In the genomic region with DNA sequence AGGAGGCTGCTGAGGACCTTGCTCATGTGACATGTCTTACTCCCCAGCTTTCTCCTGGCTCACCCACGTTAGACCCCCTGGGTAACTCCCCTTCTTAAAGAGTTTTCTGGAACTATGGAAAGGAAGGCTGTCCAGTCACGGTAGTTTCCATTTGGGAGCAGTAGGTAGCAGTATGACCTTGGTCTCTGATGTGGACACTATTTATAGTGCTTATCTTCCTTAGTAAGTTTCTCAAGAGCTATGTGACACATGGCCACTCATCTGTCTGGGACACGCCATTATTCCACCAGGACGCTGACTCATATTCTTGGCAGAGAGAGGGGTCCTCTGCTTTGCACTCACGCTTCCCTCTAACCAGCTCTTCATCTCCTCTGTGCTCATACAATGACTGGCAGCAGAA, we compare ENCODE assay signal across 11 mouse cellular contexts.
DNase-seq lines count a peak whose midpoint lies in the region; ATAC-seq lines count a peak whose summit lies in the region.
"Had no signal": no experiment of that assay in that cellular context is flagged by ENCODE, and none has a peak within 500 bp of the region (broad histone marks: within the 10 kb centered on the region; RNA-seq: fewer than 3 reads in every experiment).

No protein-coding gene starts in this region.

- H3K9me3 ChIP-seq in kidney, embryonic 14.5 days (ENCODE audit: control insufficient read depth, low read length) = no peaks in the 10 kb centered on the region
- H3K9me3 ChIP-seq: forebrain, embryonic 15.5 days had no signal

- no peak for DNase-seq in kidney, postnatal 10 days
- DNase-seq in brain, adult 2 months (ENCODE audit: low read depth, low spot score) = peak; percentile 17
- DNase-seq in heart, postnatal 14 days = peak; percentile 43 to 63
- DNase-seq in skeletal muscle tissue, adult 2 months (ENCODE audit: low read depth, low spot score) = peak; percentile 35
- no peak for DNase-seq in right cerebral cortex, adult 2 months (ENCODE audit: low spot score in 2 of 2)
- DNase-seq in urinary bladder, postnatal 14 days (ENCODE audit: low spot score) = no peak
- DNase-seq in testis, postnatal 14 days (ENCODE audit: low spot score) = no peak
- DNase-seq: kidney, postnatal 25 days; thymus, postnatal 36 days had no signal

- H3K4me2 ChIP-seq in kidney, embryonic 14.5 days (replicated peaks; ENCODE audit: low read depth, low read length) = no peak overlapping the region
- H3K4me2 ChIP-seq: forebrain, embryonic 15.5 days had no signal

- no peak overlapping the region for H3K9ac ChIP-seq in kidney, embryonic 14.5 days (ENCODE audit: low read depth, low read length)
- H3K9ac ChIP-seq: forebrain, embryonic 15.5 days had no signal

- no peaks in the 10 kb centered on the region for H3K27me3 ChIP-seq in kidney, embryonic 14.5 days (ENCODE audit: control insufficient read depth, insufficient read depth, low read length)
- H3K27me3 ChIP-seq: forebrain, embryonic 15.5 days had no signal

- peaks cover 7% of the 10 kb centered on the region; the same call in 1 of the 2 replicates for H3K36me3 ChIP-seq in kidney, embryonic 14.5 days (ENCODE audit: control insufficient read depth, insufficient read depth, low read length)
- H3K36me3 ChIP-seq: forebrain, embryonic 15.5 days had no signal

- no peak overlapping the region for H3K4me3 ChIP-seq in kidney, embryonic 14.5 days (ENCODE audit: low read length)
- H3K4me3 ChIP-seq: forebrain, embryonic 15.5 days had no signal

- intact Hi-C loops in heart, postnatal 14 days (cut with DNase I) = no loop called here

- whole genome bisulfite sequencing in kidney, embryonic 14.5 days = 57% methylated on average over 5 of the region's 5 CpGs

- no peak for ATAC-seq in kidney, embryonic 14.5 days (ENCODE audit: low FRiP score, low TSS enrichment)
- ATAC-seq: forebrain, embryonic 15.5 days had no signal

- H3K4me1 ChIP-seq in kidney, embryonic 14.5 days (ENCODE audit: control insufficient read depth, insufficient read depth, low read length) = peaks cover 27% of the 10 kb centered on the region

- H3K27ac ChIP-seq in kidney, embryonic 14.5 days (ENCODE audit: low read depth, low read length) = 0 out of 2 replicates have a peak overlapping the region, but pooled peaks have one; percentile 1
- H3K27ac ChIP-seq: forebrain, embryonic 15.5 days had no signal

Comparison
In these comparisons a context has a peak if more than half of its experiments do, and no peak if none do; other contexts are left out.
1. DNase-seq: peak in brain, adult 2 months (single experiment), heart, postnatal 14 days (2 of 2) and skeletal muscle tissue, adult 2 months (single experiment); none in kidney, postnatal 10 days (single experiment), right cerebral cortex, adult 2 months (0 of 2), urinary bladder, postnatal 14 days (single experiment) and testis, postnatal 14 days (single experiment).